Mouse (Mus musculus) ES-Bruce4 (cell line): Measurements from ENCODE around the gene Aplf.

Source experiments
- CTCF ChIP-seq: IDR thresholded peaks from one replicate; pipeline ENCODE4 v1.8.1; 2011; ENCODE audit warnings: low read depth, low read length
- EP300 ChIP-seq: IDR thresholded peaks from 2 replicates; pipeline ENCODE4 v1.6.1; 2011; ENCODE audit warnings: low read depth, low read length; ENCODE audit not compliant: insufficient read depth

- TF ChIP-seq CTCF (no peak), EP300 (no peak)
These were observed 9.8 kb downstream of the Aplf start for GRCm38 (mm10) chr6:87662197-87662596.
